Mouse (Mus musculus): ENCODE measurements around the gene Panx3.

Gene Panx3

DNA sequence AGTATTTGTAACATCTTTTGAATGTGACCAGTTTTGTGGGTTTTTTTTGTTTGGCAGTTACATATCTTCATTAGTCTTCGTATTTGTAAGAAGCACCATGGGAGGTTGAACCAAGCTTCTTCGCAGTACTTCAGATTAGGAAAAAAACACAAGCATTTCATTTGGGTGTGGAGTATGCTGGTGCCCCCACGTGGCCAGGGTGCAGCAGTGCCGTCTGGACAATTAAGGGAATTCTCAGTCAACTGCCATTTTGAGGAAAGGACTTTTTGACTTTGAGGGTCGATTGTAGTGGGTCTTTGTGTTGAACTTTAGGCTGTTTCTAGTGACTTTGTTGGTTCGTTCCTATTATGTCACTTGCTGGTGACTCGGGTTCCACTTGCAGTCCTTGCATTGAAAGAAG lies 32.7 kb downstream of the Panx3 start:
- in situ Hi-C loops (cut with MboI; ENCODE audit: unreplicated experiment in 2 of 2) = no loop called here

DNA sequence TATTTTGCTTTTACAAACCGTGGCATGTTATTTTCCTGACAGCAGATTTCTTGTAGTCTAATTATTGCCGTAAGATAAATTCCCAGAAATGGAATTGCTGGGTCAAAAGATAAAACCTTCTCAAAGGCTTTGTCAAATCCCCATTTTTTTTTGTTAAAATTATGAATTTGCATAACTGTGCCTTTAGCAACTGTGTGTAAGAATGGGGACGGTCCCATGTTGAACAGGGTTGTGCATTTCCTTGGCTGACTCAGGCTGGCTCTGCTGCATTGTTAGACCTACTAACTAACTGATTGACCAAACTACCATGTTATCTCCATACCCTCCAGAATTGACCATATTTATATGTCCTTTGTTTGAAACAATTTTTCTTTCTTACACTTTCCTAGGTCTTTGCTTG lies 34.8 kb downstream of the Panx3 start:
- in situ Hi-C loops (cut with MboI; ENCODE audit: unreplicated experiment in 2 of 2) = no loop called here

DNA sequence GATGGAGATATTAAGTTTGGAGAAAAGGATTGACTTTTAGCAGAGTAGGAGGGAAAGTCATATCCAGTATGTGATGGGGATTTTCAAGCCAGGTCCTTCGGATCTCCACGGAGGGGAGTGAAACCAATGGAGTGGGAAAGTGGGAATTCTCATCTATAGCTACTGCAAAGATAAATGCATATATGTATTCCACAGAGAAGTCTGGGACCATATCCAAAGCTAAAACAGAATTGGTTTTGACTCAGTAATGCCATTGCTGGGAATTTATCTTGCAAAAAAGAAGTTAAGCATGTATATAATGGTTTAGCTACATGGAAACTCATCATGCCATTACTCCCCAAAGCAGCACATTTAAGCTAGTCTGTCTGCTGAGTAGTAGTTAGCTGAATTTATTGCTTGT lies 36.7 kb downstream of the Panx3 start:
- in situ Hi-C loops (cut with MboI; ENCODE audit: unreplicated experiment in 2 of 2) = no loop called here

DNA sequence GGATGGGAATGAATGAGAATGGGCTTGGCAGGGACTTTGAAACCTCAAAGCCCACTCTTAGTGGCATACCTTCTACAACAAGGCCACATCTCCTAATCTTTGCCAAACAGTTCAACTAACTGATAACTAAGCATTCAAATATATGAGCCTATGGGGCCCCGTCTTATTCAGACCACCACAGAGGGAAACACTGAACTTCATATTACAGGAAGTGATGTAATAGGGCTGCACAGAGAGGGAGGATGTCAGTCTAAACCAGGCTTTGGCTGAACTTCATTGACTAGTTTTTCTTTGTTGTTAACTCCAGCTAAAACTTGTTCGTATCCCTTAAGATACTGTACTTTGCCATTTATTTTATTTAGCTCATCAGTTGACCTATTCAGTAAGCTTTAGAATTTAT lies 39.1 kb downstream of the Panx3 start:
- in situ Hi-C loops (cut with MboI; ENCODE audit: unreplicated experiment in 2 of 2) = no loop called here

DNA sequence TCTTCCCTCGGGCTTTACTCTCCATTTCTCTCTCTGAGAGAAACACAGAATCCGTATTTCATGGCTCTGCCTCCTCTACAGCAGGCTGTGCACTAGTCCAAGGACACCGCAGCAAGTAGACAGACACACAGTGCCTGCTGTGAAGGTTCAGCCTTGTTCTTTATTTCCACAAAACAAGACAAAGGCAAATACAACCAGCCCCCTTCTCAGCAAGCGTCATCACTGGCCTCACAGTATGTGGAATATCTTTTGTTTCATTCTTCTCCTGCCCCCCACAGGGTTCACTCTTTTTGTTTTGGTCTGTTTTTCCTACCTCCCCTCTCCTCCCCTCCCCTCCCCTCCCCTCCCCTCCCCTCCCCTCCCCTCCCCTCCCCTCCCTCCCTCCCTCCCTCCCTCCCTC lies 40.5 kb downstream of the Panx3 start:
- in situ Hi-C loops (cut with MboI; ENCODE audit: unreplicated experiment in 2 of 2) = no loop called here

DNA sequence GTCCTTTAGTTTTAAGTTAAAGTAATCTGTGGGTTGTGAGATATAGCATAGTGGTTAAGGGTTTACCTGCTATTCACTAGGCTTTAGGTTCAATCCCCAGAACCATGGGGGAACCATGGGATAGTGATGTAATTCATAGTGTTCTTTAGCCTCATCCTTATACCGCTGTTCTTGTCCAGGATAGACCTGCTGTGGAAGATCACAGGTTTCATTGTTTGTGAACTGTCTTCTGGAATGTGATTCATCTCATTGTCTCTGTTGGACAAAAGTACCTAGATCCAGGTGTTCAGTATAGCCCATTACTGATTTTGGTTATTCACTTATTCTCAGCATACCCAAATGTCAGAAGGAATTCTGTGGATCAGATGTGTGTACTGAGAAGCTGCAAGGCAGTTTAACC lies 41.8 kb downstream of the Panx3 start:
- in situ Hi-C loops (cut with MboI; ENCODE audit: unreplicated experiment in 2 of 2) = no loop called here

DNA sequence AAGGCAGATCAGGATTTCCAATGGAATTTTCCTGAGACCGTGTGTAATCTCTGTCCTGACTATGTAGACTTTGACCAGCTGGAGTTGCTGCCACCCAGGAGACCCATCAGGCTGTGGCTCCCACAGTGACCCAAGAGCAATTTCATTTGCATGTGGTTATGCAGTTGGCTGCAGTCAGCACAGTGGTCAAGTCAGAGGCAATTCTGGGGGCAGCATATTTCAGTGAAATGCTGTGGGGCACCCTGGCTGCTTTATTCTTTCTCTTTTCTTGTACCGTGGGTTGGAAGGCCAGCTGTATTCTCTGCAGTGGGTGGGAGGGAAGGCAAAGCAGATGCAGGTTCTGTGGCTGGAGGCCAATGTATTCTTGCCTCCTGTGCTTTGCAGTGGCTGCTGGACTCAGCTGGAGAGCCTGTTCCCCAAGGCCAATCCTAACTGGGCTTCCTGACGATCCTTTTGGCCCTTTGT lies 42.9 kb downstream of the Panx3 start:
- in situ Hi-C loops (cut with MboI; ENCODE audit: unreplicated experiment in 2 of 2) = no loop called here

DNA sequence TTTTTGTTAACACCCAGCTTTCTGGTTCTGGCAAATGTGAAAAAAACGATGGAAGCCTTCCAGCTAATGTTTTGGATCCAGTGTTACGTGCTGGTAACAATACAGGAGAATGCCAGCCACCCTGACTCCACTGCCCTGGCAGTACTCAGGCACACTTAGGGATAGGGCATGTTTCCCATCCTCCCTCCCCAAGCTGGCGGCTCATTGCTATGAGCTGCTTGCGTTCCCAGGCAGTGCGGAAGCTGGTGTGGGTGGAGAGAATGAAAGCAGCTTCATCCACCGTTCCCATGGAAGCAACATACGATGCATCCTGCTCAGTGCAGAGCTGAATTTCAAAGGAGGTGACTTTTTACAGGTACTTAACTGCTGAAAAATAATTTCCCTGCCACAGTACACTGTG lies 43.4 kb downstream of the Panx3 start:
- in situ Hi-C loops (cut with MboI; ENCODE audit: unreplicated experiment in 2 of 2) = no loop called here

DNA sequence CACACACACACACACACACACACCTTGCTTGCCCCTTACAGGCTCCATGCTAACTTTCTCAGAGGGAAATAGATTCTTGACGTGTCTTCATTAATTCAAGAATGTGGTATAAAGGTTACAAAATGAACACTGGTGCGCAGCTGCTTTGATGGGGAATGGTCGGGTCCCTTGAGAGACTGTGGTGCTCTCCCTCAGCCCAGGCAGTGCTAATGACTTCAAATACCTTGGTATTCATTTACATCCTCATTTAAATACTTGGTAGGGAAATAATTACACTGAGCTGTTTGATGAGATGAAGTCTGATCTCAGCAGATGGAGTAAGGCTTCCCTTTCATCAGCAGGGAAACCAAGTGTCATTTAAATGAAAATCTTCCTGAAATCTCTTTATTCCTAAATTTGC lies 43.9 kb downstream of the Panx3 start:
- in situ Hi-C loops (cut with MboI; ENCODE audit: unreplicated experiment in 2 of 2) = no loop called here

DNA sequence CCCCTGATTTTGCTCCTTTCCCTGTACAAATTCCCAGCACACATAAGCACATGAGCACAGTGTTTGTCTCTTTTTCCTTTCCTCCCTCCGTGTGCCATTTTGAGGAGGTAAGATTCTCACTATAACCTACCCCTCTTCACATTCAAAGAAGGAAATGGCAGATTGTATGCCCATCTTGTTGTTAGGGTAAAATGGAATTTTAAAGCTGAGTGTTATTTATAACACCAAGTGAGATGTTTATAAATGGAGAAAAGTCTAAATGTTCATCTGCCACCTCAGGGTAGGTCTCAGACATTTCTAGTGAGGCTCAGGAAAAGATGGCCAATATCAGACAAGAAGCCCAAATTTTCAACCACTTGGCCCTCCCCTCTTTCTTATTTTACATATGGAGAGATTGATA lies 44.5 kb downstream of the Panx3 start:
- in situ Hi-C loops (cut with MboI; ENCODE audit: unreplicated experiment in 2 of 2) = loop anchor here in 1 of 2 experiments (25.0 kb wide), 1 partner anchor 437 kb away; no protein-coding TSS in a partner anchor

DNA sequence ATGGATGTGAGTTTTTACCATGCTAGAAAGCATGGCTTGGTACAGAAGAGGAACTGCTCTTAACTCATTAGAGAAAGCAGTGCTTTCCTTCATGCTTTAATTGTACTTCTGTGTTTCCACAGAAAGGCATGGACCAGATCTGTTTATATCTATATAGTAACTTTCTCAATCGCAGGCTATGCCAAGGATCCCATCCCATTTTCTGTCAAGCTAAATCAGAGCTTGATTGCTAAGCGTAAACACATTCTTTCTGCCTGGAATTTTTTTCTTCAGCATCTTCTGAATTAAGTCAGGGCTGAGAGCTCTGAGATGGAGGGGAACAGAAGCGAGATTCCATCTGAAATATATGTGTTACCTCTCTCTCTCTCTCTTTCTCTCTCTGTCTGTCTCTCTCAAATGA lies 45.1 kb downstream of the Panx3 start:
- in situ Hi-C loops (cut with MboI; ENCODE audit: unreplicated experiment in 2 of 2) = loop anchor here in 1 of 2 experiments (25.0 kb wide), 1 partner anchor 437 kb away; no protein-coding TSS in a partner anchor

- in situ Hi-C loops (cut with MboI; ENCODE audit: unreplicated experiment in 2 of 2) = loop anchor here in 1 of 2 experiments (25.0 kb wide), 1 partner anchor 434 kb away; no protein-coding TSS in a partner anchor
These were observed 47.7 kb downstream of the Panx3 start for GRCm38 (mm10) chr9:37621290-37621689.

DNA sequence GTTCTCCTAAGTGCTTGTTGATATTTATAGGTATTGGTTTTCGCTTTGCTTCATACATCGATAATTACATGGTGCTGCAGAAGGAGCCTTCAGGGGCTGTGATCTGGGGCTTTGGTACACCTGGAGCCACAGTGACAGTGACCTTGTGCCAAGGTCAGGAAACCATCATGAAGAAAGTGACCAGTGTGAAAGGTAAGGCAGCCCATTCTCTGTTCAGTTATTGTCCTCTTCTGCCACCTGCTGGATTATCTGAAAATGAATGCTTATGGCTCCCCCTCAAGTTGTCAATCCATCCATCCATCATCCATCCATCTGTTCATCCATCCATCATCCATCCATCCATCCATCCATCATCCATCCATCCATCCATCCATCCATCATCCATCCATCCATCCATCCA lies 52.3 kb downstream of the Panx3 start:
- in situ Hi-C loops (cut with MboI; ENCODE audit: unreplicated experiment in 2 of 2) = loop anchor here (5.0 to 25.0 kb wide), 3 partner anchors 72 to 429 kb away; no protein-coding TSS in a partner anchor

GRCm38 (mm10) chr9:37615220-37615619 lies 53.8 kb downstream of the Panx3 start:
- in situ Hi-C loops (cut with MboI; ENCODE audit: unreplicated experiment in 2 of 2) = loop anchor here (5.0 to 25.0 kb wide), 3 partner anchors 70 to 428 kb away; no protein-coding TSS in a partner anchor

DNA sequence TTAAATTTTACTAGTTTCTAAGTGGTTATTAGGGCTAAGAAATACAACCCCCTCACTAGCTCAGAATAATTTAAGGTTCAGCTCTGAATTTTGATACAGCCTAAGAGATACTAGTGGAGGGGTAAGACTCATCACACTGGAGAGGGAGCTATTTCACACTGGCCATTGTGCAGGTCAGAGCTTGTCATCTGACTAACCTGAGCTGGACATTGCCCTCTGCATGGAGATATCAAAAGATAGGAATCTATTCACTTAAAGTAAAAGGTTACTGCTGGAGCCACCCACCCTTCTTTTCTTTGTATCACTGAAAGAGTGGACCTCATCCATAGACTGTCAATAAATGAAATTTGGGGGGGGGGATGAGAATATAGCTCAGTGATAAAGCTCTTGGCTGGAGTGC lies 54.7 kb downstream of the Panx3 start:
- in situ Hi-C loops (cut with MboI; ENCODE audit: unreplicated experiment in 2 of 2) = loop anchor here (10.0 to 25.0 kb wide), 2 partner anchors 70 to 427 kb away; no protein-coding TSS in a partner anchor

GRCm38 (mm10) chr9:37613911-37614280 lies 55.1 kb downstream of the Panx3 start:
- in situ Hi-C loops (cut with MboI; ENCODE audit: unreplicated experiment in 2 of 2) = loop anchor here (10.0 to 25.0 kb wide), 2 partner anchors 69 to 427 kb away; no protein-coding TSS in a partner anchor

DNA sequence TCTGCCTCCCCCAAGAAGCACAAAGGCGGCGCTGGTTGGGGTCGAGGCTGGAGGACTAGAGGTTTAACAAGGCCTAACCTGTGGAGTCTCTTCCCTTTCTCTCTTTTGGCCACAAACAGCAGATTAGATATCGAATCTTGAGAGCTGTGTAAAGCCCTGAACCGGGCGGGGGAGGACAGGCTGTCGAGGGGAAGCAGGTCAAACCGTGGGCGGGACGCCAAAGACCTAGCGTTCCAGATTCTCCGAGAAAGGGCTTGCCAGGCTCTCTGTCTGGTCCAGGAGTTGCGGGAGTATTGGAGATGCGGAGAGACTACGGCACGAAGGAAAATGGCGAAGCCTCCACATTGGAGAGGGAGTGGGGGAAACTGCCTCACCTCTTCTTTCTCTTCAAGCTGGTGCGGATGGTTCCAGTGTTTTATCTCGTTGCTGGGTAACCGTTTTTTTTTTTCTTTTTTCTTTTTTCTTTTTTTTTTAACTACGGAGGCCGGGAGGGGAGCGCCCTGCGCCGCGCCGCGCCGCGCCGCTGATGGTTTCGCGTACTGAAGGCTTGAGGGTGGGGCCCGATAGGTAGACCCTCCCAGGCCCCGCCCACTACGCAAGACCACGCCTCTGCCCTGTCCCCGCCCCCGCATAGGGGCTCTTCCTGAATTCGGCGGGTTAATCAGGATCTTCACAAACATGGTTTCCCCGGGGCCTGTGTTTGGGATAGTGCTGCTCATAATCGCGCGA lies 55.7 kb downstream of the Panx3 start, which contains the start of gene Spa17:
Gene Spa17, minus strand, starts transcription at position 541 of the 729 bp plus-strand sequence.
- in situ Hi-C loops (cut with MboI; ENCODE audit: unreplicated experiment in 2 of 2) = loop anchor here (10.0 to 25.0 kb wide), 2 partner anchors 69 to 426 kb away; no protein-coding TSS in a partner anchor

Data from v-Abl transformed pro-B cells (cell line).